Mouse (Mus musculus): ENCODE data around the gene Cox20. TPM values are rescaled to one million over a fixed set of nuclear protein-coding genes. Genes with fewer than 3 reads are reported as not detected.

Gene Cox20
- total and polyA plus RNA-seq, 2 experiments from 2014 or later, result 30.1 to 102 TPM

DNA sequence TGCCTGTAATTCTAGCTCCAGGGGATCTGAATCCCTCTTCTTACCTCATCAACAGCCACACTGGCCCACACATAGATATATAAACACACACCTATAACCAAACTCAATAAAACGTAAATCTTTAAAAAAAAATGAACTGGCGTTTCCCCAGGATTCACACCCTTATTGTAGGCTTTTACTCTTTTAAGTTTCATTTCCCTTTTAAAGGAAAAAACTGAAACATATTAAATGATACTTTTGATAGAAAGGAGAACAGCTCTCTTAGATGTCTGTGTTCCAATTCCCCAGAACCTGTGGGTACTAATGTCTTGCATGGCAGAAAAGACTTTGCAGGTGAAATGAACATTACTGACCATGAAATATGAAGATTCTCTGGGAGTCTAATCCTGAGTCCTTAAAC, 31.9 kb downstream of the Cox20 start:
- H3K27me3 ChIP-seq (ENCODE audit: insufficient read depth, low read length), result no peaks in the 10 kb centered on the region
- H3K4me3 ChIP-seq (ENCODE audit: low read length), result no peak overlapping the region
- no peak for ATAC-seq
- no peak overlapping the region for H3K4me2 ChIP-seq (ENCODE audit: low read depth, low read length)
- H3K9me3 ChIP-seq (ENCODE audit: low read length), result no peaks in the 10 kb centered on the region
- WGBS, result 96% methylated on average over 2 of the region's 2 CpGs
- no peak overlapping the region for H3K27ac ChIP-seq
- no peak for DNase-seq (ENCODE audit: low spot score)
- no peak for TF ChIP-seq CTCF (IDR thresholded peaks at IDR 0.05; ENCODE audit: low read depth)
- no peaks in the 10 kb centered on the region for H3K36me3 ChIP-seq (ENCODE audit: insufficient read depth, low read length)
- H3K9ac ChIP-seq (replicated peaks; ENCODE audit: low read length), result no peak overlapping the region
- no peaks in the 10 kb centered on the region for H3K4me1 ChIP-seq (ENCODE audit: insufficient read depth, low read length)

GRCm38 (mm10) chr1:178351643-178352042, 32.7 kb downstream of the Cox20 start:
- Histone ChIP-seq H3K9ac (replicated peaks; ENCODE audit: low read length) (no peak overlapping the region), H3K4me1 (ENCODE audit: insufficient read depth, low read length) (no peaks in the 10 kb centered on the region), H3K4me2 (ENCODE audit: low read depth, low read length) (no peak overlapping the region), H3K9me3 (ENCODE audit: low read length) (no peaks in the 10 kb centered on the region), H3K36me3 (ENCODE audit: insufficient read depth, low read length) (no peaks in the 10 kb centered on the region), H3K27ac (no peak overlapping the region), H3K27me3 (ENCODE audit: insufficient read depth, low read length) (no peaks in the 10 kb centered on the region), H3K4me3 (ENCODE audit: low read length) (no peak overlapping the region)
- TF ChIP-seq CTCF (IDR thresholded peaks at IDR 0.05; ENCODE audit: low read depth), result peak; percentile 43; the same call in 1 of the 2 replicates
- ATAC-seq, result no peak
- peak; percentile 15 for DNase-seq (ENCODE audit: low spot score)

- H3K9ac ChIP-seq (replicated peaks; ENCODE audit: low read length), result no peak overlapping the region
- ATAC-seq (no peak), DNase-seq (ENCODE audit: low spot score) (no peak)
- no peaks in the 10 kb centered on the region for H3K4me1 ChIP-seq (ENCODE audit: insufficient read depth, low read length)
- H3K4me2 ChIP-seq (ENCODE audit: low read depth, low read length), result no peak overlapping the region
- no peaks in the 10 kb centered on the region for H3K9me3 ChIP-seq (ENCODE audit: low read length)
- H3K27ac ChIP-seq, result no peak overlapping the region
- 66% methylated on average over 3 of the region's 3 CpGs for WGBS
- H3K4me3 ChIP-seq (ENCODE audit: low read length), result no peak overlapping the region
- no peaks in the 10 kb centered on the region for H3K27me3 ChIP-seq (ENCODE audit: insufficient read depth, low read length)
- no peaks in the 10 kb centered on the region for H3K36me3 ChIP-seq (ENCODE audit: insufficient read depth, low read length)
- TF ChIP-seq CTCF (IDR thresholded peaks at IDR 0.05; ENCODE audit: low read depth), result no peak
Observed at GRCm38 (mm10) chr1:178354576-178354975, 35.6 kb downstream of the Cox20 start.

DNA sequence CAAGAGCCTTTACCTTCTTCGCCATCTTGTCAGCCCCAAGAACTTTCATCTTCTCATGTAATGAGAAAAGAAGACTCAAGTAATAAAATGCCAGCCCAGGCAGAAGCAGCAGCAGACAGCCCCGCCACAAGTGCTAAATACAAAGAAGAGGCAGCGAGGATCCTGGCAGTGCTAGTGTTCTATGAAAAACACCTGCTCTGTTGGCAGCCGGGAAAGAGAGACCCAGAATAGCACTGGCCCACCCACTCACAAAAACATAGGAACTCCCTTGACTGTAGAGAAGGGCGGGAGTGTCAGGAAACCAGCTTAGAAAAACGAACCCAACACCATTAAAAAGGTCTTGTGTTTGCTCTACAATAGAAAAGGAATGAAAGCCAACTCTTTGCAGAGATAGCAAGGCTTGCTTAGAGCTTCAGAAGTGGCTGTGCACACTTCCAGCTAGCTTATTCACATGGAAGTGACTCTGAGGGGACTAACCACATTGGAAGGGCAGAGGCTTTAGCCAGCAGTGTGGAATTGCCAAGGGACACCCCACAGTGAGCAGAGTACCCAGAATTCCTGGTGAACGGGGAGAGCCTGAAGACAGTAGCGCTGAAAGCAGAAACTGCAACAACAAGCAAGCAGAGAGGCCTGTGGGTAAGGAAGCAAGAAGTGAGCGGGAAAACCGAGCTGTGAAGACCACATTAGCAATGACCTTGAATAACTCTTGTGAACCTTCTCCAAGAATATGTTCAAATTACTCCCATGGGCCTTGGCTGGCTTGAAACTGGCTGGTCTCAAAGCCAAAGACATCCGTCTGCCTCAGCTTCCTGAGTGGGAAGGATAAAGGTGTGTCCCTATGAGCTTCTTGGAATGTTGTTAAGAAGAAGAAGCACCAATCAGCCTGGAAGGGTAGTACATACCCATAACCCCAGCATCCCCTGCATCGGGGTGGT, 39.1 kb downstream of the Cox20 start:
- no peak for TF ChIP-seq CTCF (IDR thresholded peaks at IDR 0.05; ENCODE audit: low read depth)
- peak; percentile 9 for DNase-seq (ENCODE audit: low spot score)
- peak overlapping the region; percentile 20; the same call in 1 of the 2 replicates for H3K27ac ChIP-seq

DNA sequence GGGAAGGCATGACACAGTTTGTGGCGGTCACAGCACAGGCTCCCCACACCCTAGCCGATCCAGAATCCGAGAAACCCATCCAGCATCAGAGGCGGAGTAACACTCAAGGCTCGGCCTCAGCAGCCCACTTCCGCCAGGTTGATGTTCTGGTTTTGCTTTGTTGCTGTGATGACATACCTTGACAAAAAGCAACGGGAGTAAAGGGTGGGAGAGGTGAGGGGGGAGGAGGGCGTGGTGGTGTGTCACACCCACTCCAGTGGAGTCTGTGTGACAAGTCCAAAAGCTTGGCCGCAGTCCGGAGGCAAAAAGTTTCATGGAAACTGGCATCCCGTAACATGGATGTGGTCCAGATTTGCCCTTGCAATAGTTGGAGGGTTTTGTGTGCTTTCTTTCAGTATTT, 41.3 kb downstream of the Cox20 start:
- Histone ChIP-seq H3K27me3 (ENCODE audit: insufficient read depth, low read length) (no peaks in the 10 kb centered on the region), H3K4me3 (ENCODE audit: low read length) (no peak overlapping the region), H3K9ac (replicated peaks; ENCODE audit: low read length) (no peak overlapping the region), H3K4me2 (ENCODE audit: low read depth, low read length) (no peak overlapping the region), H3K27ac (no peak overlapping the region), H3K36me3 (ENCODE audit: insufficient read depth, low read length) (no peaks in the 10 kb centered on the region), H3K4me1 (ENCODE audit: insufficient read depth, low read length) (no peaks in the 10 kb centered on the region), H3K9me3 (ENCODE audit: low read length) (no peaks in the 10 kb centered on the region)
- ATAC-seq, result no peak
- no peak for TF ChIP-seq CTCF (IDR thresholded peaks at IDR 0.05; ENCODE audit: low read depth)
- no peak for DNase-seq (ENCODE audit: low spot score)
- WGBS, result 81% methylated on average over 11 of the region's 11 CpGs

More for the DNA sequence above, 39.1 kb downstream of the Cox20 start:
- Histone ChIP-seq H3K9ac (replicated peaks; ENCODE audit: low read length) (no peak overlapping the region), H3K27me3 (ENCODE audit: insufficient read depth, low read length) (no peaks in the 10 kb centered on the region), H3K4me1 (ENCODE audit: insufficient read depth, low read length) (no peaks in the 10 kb centered on the region), H3K9me3 (ENCODE audit: low read length) (no peaks in the 10 kb centered on the region), H3K4me2 (ENCODE audit: low read depth, low read length) (no peak overlapping the region), H3K36me3 (ENCODE audit: insufficient read depth, low read length) (no peaks in the 10 kb centered on the region), H3K4me3 (ENCODE audit: low read length) (no peak overlapping the region)
- no peak for ATAC-seq
- WGBS, result 58% methylated on average over 12 of the region's 12 CpGs

DNA sequence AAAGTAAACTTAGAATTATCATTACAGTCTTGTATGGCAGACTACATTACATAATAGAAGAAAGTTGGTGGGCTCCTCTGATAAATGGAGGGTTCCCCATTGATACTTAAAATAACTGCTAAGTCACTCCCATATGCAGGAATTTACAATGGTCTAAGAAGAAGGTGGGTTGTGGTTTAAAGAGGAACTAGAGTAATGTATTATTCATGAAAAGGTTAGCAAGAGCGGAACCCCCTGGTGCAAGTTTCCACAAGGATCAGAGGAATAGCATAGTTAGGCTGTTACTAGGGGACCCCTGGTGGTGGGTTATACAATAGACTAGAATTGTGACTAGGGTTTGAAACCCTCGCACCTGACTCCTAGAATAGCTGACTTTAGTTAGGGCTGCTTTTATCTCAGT, 41.8 kb downstream of the Cox20 start:
- Histone ChIP-seq H3K27me3 (ENCODE audit: insufficient read depth, low read length) (no peaks in the 10 kb centered on the region), H3K4me2 (ENCODE audit: low read depth, low read length) (no peak overlapping the region), H3K4me3 (ENCODE audit: low read length) (no peak overlapping the region), H3K9ac (replicated peaks; ENCODE audit: low read length) (no peak overlapping the region), H3K27ac (no peak overlapping the region), H3K9me3 (ENCODE audit: low read length) (no peaks in the 10 kb centered on the region), H3K4me1 (ENCODE audit: insufficient read depth, low read length) (no peaks in the 10 kb centered on the region), H3K36me3 (ENCODE audit: insufficient read depth, low read length) (no peaks in the 10 kb centered on the region)
- peak; percentile 29 for TF ChIP-seq CTCF (IDR thresholded peaks at IDR 0.05; ENCODE audit: low read depth)
- DNase-seq (ENCODE audit: low spot score), result no peak
- 37% methylated on average over 2 of the region's 2 CpGs for WGBS
- no peak for ATAC-seq

DNA sequence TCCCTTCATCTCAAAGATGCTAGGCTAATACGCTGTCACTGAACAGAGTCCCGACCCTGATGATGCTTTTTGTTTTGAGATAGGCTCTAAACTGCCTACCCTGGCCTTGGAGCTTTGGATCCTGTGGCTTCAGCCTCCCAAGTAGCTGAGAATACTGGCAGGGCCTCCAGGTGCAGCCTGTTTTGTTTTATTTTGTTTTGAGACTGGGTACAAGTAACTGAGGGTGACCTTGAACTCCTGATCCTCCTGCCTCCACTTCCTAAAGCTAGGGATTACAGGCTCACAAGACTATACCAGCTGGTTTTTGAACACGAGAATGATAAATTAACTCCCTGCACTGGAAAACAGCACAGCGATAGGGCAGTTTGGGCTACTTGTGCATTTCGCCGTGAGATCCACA, 46.2 kb downstream of the Cox20 start:
- Histone ChIP-seq H3K4me3 (ENCODE audit: low read length) (no peak overlapping the region), H3K4me2 (ENCODE audit: low read depth, low read length) (no peak overlapping the region), H3K27ac (no peak overlapping the region), H3K4me1 (ENCODE audit: insufficient read depth, low read length) (peaks cover 3% of the 10 kb centered on the region; the same call in 1 of the 2 replicates), H3K27me3 (ENCODE audit: insufficient read depth, low read length) (no peaks in the 10 kb centered on the region), H3K36me3 (ENCODE audit: insufficient read depth, low read length) (no peaks in the 10 kb centered on the region), H3K9me3 (ENCODE audit: low read length) (no peaks in the 10 kb centered on the region), H3K9ac (replicated peaks; ENCODE audit: low read length) (no peak overlapping the region)
- WGBS, result 85% methylated on average over 6 of the region's 6 CpGs
- ATAC-seq (no peak), DNase-seq (ENCODE audit: low spot score) (no peak)
- no peak for TF ChIP-seq CTCF (IDR thresholded peaks at IDR 0.05; ENCODE audit: low read depth)
